Mouse (Mus musculus) thymus, postnatal 4 days (tissue): ENCODE results near the gene Kri1.
"Not testable (repeated sequence)": the region's sequence is repeated elsewhere in the genome, so short reads cannot be mapped to it uniquely, and the experiment has no call there.

ENCODE experiments used
- DNase-seq: peaks from one replicate; pipeline ENCODE4 v3.0.0; 2021

The Kri1 gene

DNA sequence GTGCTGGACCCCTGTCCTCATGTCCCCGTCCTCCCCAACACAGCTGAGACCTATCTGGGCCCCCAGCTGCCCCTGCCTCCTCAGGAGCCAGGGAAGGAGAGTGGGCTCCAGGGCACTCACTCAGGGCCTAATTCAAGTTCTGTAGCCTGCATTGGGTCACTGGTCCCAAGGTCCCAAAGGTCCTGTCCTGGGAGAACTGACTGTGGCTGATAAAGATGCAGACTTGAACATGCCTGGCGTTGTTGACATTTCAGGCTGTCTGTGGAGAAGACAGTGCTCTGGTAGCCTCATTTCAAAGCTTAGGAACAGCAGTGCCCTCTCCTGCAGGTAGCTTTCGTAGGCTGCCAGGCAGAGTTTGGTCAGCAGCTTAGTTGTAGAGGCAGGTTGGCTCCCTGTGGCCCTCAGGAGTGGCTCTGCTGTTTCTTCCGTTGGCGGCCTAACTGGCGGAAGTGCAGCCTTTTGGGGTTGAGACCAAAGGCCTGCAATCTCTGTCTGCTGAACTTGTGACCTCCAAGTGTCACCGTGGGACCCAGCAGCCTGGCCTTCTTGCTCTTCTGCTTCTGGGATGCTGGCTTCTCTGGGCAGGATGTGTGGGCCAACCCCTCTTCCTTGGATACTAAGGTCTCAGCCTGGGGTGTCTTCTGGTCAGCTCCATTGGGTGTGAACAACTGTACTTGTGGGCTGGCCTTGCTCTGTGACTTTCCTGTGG is 14.1 kb downstream of the Kri1 start:
- DNase-seq: no peak

GRCm38 (mm10) chr9:21273094-21273493 is 14.7 kb downstream of the Kri1 start:
- DNase-seq: no peak

- DNase-seq: no peak
Observed at GRCm38 (mm10) chr9:21272391-21272790, 15.4 kb downstream of the Kri1 start.

GRCm38 (mm10) chr9:21269590-21269989 is 18.2 kb downstream of the Kri1 start:
- not testable (repeated sequence) for DNase-seq

- DNase-seq: no peak
Observed at GRCm38 (mm10) chr9:21268305-21268704, 19.5 kb downstream of the Kri1 start.

DNA sequence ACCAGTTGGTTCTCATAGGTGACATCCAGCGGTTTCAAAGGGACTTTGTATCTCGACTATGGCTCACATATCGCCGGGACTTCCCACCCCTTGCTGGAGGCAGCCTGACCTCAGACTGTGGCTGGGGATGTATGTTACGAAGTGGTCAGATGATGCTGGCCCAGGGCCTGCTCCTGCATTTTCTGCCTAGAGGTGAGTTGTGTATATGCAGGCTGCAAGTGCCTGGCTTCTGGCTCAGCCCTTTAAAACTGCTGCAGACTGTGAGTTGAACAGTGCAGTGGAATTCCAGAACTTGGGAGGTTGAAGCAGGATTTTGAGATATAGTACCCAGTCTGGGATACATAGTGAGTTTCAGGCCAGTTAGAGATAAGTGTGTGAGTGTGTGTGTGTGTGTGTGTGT is 20.9 kb downstream of the Kri1 start:
- DNase-seq: no peak

DNA sequence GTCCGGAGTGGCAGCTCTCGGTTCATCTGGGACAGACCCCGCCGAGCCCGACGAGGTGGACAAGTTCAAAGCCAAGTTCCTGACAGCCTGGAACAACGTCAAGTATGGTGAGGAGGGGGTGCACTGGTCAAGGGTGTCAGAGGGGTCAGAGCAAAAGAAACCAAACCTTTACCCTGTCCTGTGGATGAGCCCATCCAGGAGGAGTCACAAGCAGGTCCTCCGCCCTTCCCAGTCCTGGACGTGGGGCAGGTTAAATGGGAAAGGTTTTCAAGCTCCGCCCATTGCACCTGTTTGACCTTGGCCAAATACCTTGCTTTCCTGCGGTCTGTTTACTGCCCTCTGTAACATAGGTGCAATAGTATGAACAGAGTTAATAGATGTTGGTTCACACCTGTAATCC is 22.2 kb downstream of the Kri1 start:
- no peak for DNase-seq

GRCm38 (mm10) chr9:21265000-21265561 is 22.7 kb downstream of the Kri1 start, which contains the start of gene Atg4d:
Gene Atg4d (plus strand): TSS chr9:21265293.
- DNase-seq: peak; percentile 94

DNA sequence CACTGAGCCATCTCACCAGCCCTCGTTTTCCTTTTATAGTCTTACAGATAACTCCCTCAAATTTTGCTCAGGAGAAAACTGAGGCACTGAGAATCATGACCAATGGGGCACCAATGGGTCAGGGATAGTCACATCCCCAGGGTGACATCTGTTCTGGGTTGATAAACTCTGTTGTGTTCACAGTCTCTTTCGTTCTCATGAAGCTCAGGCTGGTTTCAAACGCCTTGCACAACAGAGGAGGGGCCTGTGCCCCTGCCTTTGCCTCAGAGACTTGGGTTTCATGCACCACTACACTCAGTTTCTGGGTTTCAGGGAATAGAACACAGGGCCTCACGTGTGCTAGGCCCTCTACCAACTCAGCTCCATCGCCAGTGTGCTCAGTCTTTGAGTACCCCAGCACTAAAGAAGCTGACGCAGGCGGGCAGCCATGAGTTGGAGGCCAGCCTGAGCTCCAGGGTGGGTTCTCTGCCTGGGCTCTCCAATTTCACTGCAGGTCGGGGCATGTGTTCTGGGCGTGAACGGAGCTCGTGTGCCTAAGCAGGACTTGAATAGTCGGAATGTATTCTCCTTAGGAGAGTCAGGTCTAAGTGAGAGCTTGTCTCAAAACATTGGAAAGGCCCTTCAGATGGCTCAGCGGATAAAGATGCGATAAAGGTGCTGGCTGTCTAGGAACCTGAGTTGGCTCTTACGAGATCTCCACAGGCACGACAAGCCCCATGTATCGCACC is 23.3 kb downstream of the Kri1 start:
- no peak for DNase-seq

DNA sequence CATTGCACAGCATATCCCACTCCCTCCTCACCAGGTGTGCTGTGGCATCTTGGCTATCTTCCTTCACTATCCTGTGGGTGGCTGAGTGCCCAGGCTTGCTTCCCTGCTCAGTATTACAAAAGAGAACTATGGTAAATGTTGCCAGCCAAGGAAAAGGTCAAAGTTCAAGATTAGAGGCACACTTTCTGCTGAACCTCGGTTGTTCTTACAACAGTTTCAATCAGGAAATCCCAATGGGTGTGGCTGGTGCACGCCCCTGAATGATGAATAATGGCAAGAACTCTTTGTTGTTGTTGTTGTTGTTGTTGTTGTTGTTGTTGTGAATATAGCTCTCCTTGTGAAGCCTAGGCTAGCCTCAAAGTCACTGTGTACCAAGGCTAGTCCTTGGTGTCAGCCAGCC is 25.9 kb downstream of the Kri1 start:
- no peak for DNase-seq

- DNase-seq: no peak
Observed at GRCm38 (mm10) chr9:21260491-21261040, 27.2 kb downstream of the Kri1 start.

- DNase-seq: not testable (repeated sequence)
Observed at GRCm38 (mm10) chr9:21256349-21256748, 31.4 kb downstream of the Kri1 start.

GRCm38 (mm10) chr9:21254690-21255089 is 33.1 kb downstream of the Kri1 start:
- DNase-seq: no peak

- DNase-seq: no peak
Observed at GRCm38 (mm10) chr9:21251116-21251735, 36.5 kb downstream of the Kri1 start.

DNA sequence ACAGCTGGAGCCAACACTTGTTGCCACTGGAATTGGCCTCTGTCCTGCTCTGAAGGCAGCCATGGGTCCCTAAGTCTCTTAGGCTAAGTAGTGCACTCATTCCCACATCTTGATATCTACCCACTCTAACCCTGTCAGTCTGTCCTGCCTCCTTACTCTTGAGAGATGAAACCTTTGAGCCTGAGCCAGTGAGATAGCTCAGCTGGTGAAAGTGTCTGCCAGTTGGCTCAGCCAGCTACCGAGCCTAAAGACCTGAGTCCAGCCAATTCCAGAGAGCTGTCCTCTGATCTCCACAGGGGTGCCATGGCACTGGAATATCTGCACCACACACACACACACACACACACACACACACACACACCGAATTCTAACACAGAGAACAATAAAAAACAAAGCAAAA is 37.3 kb downstream of the Kri1 start:
- no peak for DNase-seq

- DNase-seq: no peak
Observed at GRCm38 (mm10) chr9:21249629-21250508, 37.9 kb downstream of the Kri1 start.

DNA sequence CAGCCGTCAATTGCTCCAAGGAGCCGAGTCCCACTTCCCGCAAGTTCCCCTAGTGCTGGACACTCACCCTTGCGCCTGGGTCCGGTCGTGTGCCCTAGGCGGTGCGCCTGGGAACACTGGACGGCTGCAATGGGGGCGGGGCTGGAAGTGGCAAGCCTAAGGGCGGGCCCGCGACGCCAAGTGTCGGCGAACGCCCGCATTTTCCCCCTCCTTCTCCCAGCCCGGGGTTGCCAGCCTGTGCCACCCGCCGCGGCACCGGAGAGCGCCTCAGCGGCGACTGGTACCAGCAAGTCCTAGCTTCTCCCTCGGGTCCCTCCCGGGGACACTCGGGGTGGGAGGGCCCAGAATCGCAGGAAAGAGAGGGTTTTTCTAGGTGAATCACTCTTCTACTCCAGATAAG is 39.4 kb downstream of the Kri1 start, which contains the start of gene S1pr5:
TSS of gene S1pr5 (minus strand) at position 118 of the 400 bp plus-strand sequence.
- DNase-seq: peak; percentile 44

DNA sequence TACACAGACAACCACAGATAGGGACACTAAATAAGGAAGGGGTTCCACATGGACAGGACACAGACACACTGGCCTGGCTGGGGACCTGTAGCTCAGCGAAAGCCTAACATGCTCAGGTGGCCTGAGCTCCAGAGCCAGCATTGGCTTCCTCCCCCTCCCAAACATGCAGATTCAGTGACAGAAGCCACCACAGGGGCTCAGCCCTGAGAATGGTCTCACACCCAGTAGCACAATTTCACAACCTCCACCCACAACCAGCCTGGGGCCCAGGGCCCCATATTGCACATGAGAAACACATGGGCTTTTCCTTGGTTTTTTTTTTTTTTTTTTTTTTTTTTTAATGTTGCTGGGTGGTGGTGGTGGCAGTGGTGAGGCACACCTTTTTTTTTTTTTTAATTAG is 41.4 kb downstream of the Kri1 start:
- DNase-seq: no peak

- DNase-seq: no peak
Observed at GRCm38 (mm10) chr9:21245113-21245487, 42.7 kb downstream of the Kri1 start.

DNA sequence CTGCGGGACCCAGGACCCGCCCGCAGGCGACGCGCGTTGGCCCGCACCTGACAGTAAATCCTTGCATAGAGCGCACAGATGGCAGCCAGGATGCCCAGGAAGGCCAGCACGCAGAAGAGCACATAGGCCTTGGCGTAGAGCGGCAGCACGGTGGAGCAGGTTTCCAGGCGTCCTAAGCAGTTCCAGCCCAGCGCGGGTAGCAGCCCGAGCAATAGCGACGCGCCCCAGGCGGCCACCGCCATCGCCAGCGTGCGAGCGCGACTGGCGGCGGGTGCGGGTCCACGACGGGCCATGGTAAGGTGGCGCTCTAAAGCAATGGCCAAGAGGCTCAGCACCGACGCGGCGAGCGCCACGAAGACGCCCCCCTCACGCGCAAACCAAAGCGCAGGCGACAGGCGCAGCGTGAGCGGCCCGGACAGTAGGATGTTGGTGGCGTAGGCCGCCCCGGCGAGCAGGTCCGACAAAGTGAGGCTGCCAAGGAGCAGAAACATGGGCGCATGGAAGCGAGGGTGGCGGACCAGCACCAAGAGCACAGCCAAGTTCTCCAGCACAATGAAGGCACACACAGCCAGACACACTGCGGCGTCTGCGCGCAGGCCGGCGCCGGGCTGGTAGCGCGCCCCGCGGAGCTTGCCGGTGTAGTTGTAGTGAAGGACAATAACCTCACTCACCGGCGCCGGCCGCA is 43.2 kb downstream of the Kri1 start:
- peak; percentile 47 for DNase-seq

DNA sequence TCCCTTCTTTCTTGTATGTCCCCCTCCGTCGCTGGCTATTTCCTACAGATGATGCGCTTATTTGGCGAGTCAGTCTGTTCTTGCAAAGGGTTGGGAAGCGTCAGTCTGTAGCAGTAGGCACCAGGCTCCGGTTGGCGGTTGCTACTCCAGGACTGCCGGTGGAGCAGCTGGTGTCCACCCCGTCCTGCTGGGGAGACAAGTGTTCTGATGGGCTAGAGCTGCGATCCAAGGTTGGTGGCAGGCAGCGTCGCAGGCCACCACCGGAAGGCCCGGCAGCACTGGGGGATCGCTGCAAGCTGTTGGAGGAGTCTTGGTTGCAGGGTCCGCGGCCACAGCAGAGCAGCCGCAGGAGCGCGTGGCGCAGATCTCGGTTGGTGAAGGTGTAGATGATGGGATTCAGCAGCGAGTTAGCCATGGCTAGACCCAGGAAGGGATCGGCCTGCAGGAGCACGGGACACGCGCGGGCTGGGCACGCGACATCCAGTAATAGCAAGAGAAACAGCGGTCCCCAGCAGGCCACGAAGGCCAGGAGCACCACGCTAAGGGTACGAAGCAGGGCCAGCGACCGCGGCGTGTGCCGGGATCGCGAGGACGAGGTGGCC is 43.8 kb downstream of the Kri1 start:
- DNase-seq: no peak
